Mouse (Mus musculus): ENCODE results near the gene Stx11.
A peak's percentile ranks its signal among the peaks of the same experiment; 100 is the strongest.

GRCm38 (mm10) chr10:12921551-12922040, 42.5 kb downstream of the Stx11 start:
- TF ChIP-seq CTCF (IDR thresholded peaks at IDR 0.05; ENCODE audit: low read depth) = peak; percentile 30; the same call in 1 of the 2 replicates
- no peak for TF ChIP-seq EP300 (IDR thresholded peaks at IDR 0.05; ENCODE audit: low read depth)

All from liver, postnatal 0 days (tissue).